Mouse (Mus musculus): Measurements from ENCODE around the gene Ppil6.

The Ppil6 gene

GRCm38 (mm10) chr10:41525696-41526095, 35.5 kb downstream of the Ppil6 start:
- no peak for DNase-seq (ENCODE audit: low spot score)

GRCm38 (mm10) chr10:41529972-41530371, 39.7 kb downstream of the Ppil6 start:
- no peak for DNase-seq (ENCODE audit: low spot score)

DNA sequence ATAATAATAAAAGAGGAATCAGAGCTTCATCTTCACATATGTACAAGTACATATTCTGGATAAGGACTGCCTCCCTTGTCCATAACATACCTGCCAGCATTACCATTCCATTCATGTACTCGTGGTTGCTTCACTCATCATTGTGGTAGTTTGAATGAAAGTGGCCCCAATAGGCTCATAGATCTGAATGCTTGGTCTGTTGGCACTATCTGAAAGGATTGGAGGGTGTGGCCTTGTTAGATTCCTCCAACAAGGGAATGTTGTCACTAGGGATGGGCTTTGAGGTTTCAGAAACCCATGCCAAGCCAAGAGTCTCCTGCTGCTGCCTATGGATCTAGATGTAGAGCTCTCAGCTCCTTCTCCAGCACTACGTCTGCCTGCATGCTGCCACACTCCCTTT, 45.8 kb downstream of the Ppil6 start:
- no peak for DNase-seq (ENCODE audit: low spot score)

GRCm38 (mm10) chr10:41536714-41537113, 46.5 kb downstream of the Ppil6 start:
- DNase-seq (ENCODE audit: low spot score) = no peak

GRCm38 (mm10) chr10:41537226-41537982, 47.2 kb downstream of the Ppil6 start:
- DNase-seq (ENCODE audit: low spot score) = no peak

DNA sequence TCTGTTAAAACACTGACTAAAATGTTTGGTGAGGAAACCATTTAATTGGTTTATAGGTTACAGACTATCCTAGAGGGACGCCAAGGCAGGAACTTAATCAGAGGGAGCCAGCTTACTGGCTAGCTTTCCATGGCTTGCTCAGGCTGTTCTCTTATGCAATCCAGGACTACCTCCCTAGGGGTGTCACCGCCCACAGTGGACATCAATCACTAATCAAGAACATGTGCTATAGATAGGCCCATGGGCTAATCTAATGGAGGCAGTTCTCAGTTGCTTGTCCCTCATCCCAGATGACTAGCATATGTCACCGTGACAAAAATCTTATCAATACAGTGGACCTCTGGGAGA, 47.7 kb downstream of the Ppil6 start:
- no peak for DNase-seq (ENCODE audit: low spot score)

DNA sequence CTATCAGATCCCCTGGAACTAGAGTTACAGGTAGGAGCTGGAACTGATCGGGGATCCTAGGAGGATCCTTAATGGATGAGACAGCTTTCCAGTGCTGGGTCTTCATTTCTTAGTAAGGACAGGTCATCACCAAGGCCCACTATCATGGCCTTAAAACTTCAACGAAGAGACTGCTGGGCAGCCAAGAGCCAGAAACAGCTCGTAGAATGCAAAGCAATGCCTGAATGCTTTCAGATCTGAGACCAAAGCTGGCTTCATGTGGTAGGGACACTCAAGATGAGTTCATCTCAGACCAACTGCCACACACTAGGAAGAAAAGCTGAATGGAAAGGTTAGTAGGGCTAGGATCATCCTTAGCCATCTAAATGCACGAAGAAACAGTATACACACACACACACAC, 48.7 kb downstream of the Ppil6 start:
- no peak for DNase-seq (ENCODE audit: low spot score)

GRCm38 (mm10) chr10:41542057-41542456, 51.8 kb downstream of the Ppil6 start:
- DNase-seq (ENCODE audit: low spot score) = no peak

DNA sequence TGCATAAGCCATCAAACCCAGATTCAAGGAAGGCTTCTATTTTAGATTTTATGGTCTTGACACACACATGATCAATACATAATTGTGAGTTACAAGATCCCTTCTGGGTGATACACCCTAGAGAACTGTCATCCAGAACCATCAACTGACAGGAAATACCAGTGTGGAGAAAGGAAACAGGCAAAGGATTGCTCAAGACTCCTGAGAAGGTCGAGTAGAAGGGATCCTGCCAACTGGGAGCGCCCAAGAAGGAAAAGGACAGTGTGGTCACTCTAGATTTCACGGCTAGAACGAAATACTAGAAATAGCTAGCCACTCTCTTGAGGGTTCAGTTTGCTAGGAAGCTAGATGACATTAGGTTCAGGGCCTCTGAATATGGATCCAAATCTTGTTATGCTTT, 53.2 kb downstream of the Ppil6 start:
- DNase-seq (ENCODE audit: low spot score) = no peak

DNA sequence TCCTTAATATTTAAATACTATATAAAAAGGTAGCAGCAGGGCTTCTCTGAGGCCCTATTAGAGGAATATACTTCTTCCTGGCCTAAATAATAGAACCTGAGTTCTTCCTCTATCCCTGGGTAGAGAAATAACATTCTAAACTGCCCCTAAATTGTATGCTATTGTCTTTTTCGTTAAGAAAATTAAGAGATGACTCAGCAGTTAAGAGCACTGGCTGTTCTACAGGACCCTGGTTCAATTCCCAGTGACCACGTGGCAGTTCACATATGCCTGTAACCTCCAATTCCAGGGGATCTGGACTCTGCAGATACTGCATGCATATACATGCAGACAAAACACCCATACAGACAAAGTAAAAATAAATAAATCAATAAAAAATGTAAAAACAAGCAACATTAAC, 53.6 kb downstream of the Ppil6 start:
- DNase-seq (ENCODE audit: low spot score) = no peak

- DNase-seq (ENCODE audit: low spot score) = no peak
These were observed 54.4 kb downstream of the Ppil6 start for GRCm38 (mm10) chr10:41544481-41545190.

GRCm38 (mm10) chr10:41545224-41545755, 55.1 kb downstream of the Ppil6 start:
- DNase-seq (ENCODE audit: low spot score) = no peak

GRCm38 (mm10) chr10:41546396-41547165, 56.3 kb downstream of the Ppil6 start:
- DNase-seq (ENCODE audit: low spot score) = no peak

DNA sequence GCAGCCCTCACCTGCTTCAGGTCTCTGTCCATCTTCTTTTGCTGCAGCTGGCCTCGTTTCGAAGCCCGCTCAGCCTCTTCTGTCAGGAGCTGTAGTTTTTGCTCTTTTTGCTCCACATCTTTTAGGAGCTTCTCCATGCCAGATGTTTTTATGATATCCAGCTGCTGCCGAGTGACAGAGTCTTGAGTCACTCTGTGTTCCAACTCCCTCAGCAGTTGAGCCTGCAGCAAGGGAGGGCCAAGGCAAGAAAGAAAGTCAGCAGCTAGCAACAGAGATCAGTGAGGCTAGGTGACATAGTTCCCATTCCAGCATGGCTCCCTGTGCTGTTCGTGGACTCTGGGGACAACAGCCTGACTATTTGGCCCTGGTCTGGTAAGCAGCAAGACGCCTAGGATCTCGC, 60.5 kb downstream of the Ppil6 start:
- DNase-seq (ENCODE audit: low spot score) = no peak

GRCm38 (mm10) chr10:41552319-41552718, 62.1 kb downstream of the Ppil6 start:
- DNase-seq (ENCODE audit: low spot score) = no peak

DNA sequence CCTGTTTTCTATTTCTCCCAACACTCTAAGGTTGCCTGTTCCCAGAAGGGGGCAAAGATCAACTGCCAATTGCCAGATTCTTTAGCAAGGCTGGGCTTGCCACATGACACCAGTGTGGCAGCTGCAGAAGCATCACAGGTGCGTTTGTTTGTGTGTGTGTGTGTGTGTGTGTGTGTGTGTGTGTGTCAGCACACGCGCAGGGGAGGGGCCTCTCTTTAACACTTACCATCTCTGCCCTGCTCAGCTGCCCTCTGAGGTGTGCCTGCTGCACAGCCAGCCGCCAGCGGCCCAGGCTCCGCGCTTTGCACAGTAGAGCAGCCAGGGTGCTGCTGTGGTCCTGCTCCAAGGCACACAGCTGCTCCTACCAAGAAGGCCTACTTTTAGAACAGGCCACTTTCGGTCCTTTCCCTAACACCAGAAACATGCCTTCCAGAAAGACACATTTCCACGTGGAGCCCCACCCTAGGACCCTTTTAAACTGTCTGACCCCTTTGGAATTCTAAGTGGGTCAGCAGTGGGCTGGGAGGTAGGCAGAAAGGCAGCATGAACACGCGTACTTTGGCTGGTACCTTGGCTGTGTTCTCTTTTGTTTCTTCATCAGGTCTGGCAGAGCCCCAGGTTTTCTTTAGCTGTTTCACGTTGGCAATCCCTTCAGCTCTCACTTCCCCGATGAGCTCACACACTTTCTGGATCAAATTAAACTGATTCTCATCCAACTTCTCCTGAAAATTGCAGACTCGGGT, 62.8 kb downstream of the Ppil6 start:
- no peak for DNase-seq (ENCODE audit: low spot score)

DNA sequence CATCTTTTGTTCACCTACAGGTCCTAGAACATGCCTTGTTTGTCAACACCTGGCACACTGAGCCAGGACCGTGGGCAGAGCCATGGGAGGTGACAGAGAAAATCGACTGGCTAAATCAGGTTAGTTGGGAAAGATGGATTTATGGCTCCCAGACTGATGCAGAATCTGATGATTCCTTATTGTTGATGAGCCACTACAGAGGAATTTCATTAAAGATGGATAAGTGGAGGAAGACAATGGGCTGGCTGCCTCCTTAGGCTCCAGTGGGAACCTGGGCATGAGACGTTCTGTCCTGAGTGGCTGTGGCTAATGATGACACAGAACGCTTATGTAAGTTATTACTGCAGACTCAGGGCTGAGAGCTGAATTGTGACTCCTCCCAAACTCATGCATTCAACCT, 63.5 kb downstream of the Ppil6 start:
- DNase-seq (ENCODE audit: low spot score) = no peak

- DNase-seq (ENCODE audit: low spot score) = no peak
These were observed 64.8 kb downstream of the Ppil6 start for GRCm38 (mm10) chr10:41555081-41555480.

- DNase-seq (ENCODE audit: low spot score) = no peak
These were observed 68.2 kb downstream of the Ppil6 start for GRCm38 (mm10) chr10:41558401-41558800.

GRCm38 (mm10) chr10:41561701-41562395, 71.6 kb downstream of the Ppil6 start:
- no peak for DNase-seq (ENCODE audit: low spot score)

Measured in c-Kit-positive CD71-positive TER-119-positive erythroid progenitor cells, embryonic 14.5 days (primary cell).